Mouse (Mus musculus) liver, adult 2 months (tissue): ENCODE results near the gene Golga2. TPM values are rescaled to one million over a fixed set of nuclear protein-coding genes. Genes with fewer than 3 reads are reported as not detected.

ENCODE experiments used
- DNase-seq: peaks from one replicate; pipeline ENCODE4 v3.0.0-alpha.2; 2011; ENCODE audit warnings: low read depth, low spot score; ENCODE audit errors: extremely low read depth
- H3K27ac ChIP-seq: fragments of 200-500 bp; replicated peaks from 2 replicates; pipeline ENCODE4 v1.5.1; 2012; ENCODE audit warnings: low read depth, mild to moderate bottlenecking, control low read depth, inconsistent platforms, low read length; ENCODE audit not compliant: insufficient read depth
- H3K27me3 ChIP-seq: fragments of 200-500 bp; 2 replicates; pipeline ENCODE4 v1.6.1; 2012; ENCODE audit warnings: mild to moderate bottlenecking, moderate library complexity, low read length, inconsistent platforms; ENCODE audit not compliant: control insufficient read depth, insufficient read depth
- H3K36me3 ChIP-seq: fragments of 200-500 bp; 2 replicates; pipeline ENCODE4 v1.6.1; 2012; ENCODE audit warnings: low read length, inconsistent platforms; ENCODE audit not compliant: control insufficient read depth, insufficient read depth
- H3K4me1 ChIP-seq: fragments of 200-500 bp; 2 replicates; pipeline ENCODE4 v1.6.1; 2011; ENCODE audit warnings: low read length; ENCODE audit not compliant: control insufficient read depth, insufficient read depth
- H3K4me3 ChIP-seq: fragments of 200-500 bp; 2 replicates; pipeline ENCODE4 v1.5.1; 2011; ENCODE audit warnings: low read depth, mild to moderate bottlenecking, control low read depth, low read length, moderate library complexity; ENCODE audit not compliant: insufficient read depth
- H3K79me2 ChIP-seq: fragments of 200-500 bp; 2 replicates; pipeline ENCODE4 v1.6.1; 2012; ENCODE audit warnings: inconsistent platforms, mild to moderate bottlenecking, low read length, moderate library complexity; ENCODE audit not compliant: control insufficient read depth, insufficient read depth
- H3K9ac ChIP-seq: fragments of 200-500 bp; 2 replicates; pipeline ENCODE4 v1.6.1; 2012; ENCODE audit warnings: low read depth, mild to moderate bottlenecking, control low read depth, inconsistent platforms, low read length
- CTCF ChIP-seq: fragments of 200-500 bp; IDR thresholded peaks from 2 replicates; pipeline ENCODE4 v1.5.1; 2011; ENCODE audit warnings: low read depth, low read length, control low read depth
- POLR2A ChIP-seq: fragments of 200-500 bp; IDR thresholded peaks from 2 replicates; pipeline ENCODE4 v1.6.1; 2011; ENCODE audit warnings: low read length, control low read depth; ENCODE audit not compliant: insufficient read depth; ENCODE audit errors: extremely low read depth
- WGBS: fragments of 180-500 bp; shearing (Covaris S2); methylation state at CpG from one replicate; pipeline ENCODE4 v1.1.7; 2018; 5-methylcytosine and 5-hydroxymethylcytosine counted together
- polyA plus RNA-seq: library from polyadenylated mRNA; depleted of rRNA; stranded (reverse); fragments of >200 nt; gene quantifications from 2 replicates; pipeline ENCODE4 v1.2.3, GENCODE M21; 2012
- total RNA-seq: library from RNA; depleted of rRNA; stranded (reverse); fragments of >200 nt; gene quantifications from 2 replicates; pipeline ENCODE4 v1.2.3, GENCODE M21; 2014

Golga2 gene
- total and polyA plus RNA-seq, 2 experiments = 16.0 to 17.0 TPM

GRCm38 (mm10) chr2:32322754-32323741, 35.9 kb downstream of the Golga2 start:
- WGBS = 84% methylated on average over 7 of the region's 7 CpGs

DNA sequence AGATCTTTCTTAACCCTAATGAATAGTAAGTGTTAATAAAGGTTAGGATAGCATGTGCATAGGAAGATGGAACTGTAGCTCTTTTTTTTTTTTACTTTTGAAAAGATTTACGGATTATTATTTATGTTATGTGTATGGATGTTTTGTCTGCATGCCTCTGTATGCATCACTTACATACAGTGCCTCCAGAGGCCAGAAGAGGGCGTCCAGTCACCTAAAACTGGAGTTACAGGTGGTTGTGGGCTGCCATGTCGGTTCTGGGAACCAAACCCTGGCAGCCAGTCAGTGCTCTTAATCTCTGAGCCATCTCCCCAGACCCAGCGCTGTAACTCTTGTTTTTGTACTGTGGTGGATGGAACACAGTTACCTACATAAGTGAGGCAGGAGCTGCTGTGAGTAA, 37.1 kb downstream of the Golga2 start:
- 72% methylated on average over 4 of the region's 4 CpGs for WGBS
- no peaks in the 10 kb centered on the region for H3K27me3 ChIP-seq
- no peak overlapping the region for H3K27ac ChIP-seq
- no peaks in the 10 kb centered on the region for H3K36me3 ChIP-seq
- no peaks in the 10 kb centered on the region for H3K4me1 ChIP-seq
- H3K79me2 ChIP-seq = no peaks in the 10 kb centered on the region
- H3K9ac ChIP-seq = no peak overlapping the region
- TF ChIP-seq POLR2A (no peak), CTCF (no peak)
- no peak overlapping the region for H3K4me3 ChIP-seq
- no peak for DNase-seq

More at GRCm38 (mm10) chr2:32322754-32323741, 35.9 kb downstream of the Golga2 start:
- TF ChIP-seq CTCF = no peak
- Histone ChIP-seq H3K27ac (no peak overlapping the region), H3K4me1 (no peaks in the 10 kb centered on the region), H3K27me3 (no peaks in the 10 kb centered on the region), H3K79me2 (no peaks in the 10 kb centered on the region), H3K36me3 (no peaks in the 10 kb centered on the region), H3K4me3 (no peak overlapping the region), H3K9ac (no peak overlapping the region)
- no peak for DNase-seq

DNA sequence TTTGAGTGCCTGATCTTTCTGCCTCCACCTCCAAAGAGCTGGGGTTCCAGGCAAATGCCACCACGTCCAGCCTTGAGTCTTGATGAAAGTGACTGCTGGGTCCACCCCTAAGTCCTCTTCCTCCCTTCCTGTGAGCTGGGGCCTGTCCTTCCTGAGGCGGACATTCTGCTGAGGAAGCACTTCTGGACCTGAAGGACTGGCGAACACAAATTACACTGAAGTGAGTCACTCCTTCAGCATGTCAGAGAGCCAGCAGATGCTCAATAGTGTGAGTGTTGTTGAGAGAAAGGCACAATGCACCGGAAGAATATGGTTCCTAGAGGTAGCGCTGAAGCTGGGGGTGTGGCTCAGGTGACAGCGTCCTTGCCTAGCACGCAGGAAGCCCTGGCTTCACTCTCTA, 38.2 kb downstream of the Golga2 start:
- TF ChIP-seq POLR2A (no peak), CTCF (no peak)
- WGBS = 67% methylated on average over 7 of the region's 7 CpGs
- no peak for DNase-seq
- no peak overlapping the region for H3K4me3 ChIP-seq
- H3K27ac ChIP-seq = no peak overlapping the region
- no peak overlapping the region for H3K9ac ChIP-seq
- no peaks in the 10 kb centered on the region for H3K36me3 ChIP-seq
- no peaks in the 10 kb centered on the region for H3K27me3 ChIP-seq
- no peaks in the 10 kb centered on the region for H3K4me1 ChIP-seq
- no peaks in the 10 kb centered on the region for H3K79me2 ChIP-seq

- H3K27me3 ChIP-seq = no peaks in the 10 kb centered on the region
- H3K36me3 ChIP-seq = no peaks in the 10 kb centered on the region
- no peak for DNase-seq
- WGBS = 83% methylated on average over 4 of the region's 4 CpGs
- TF ChIP-seq CTCF = no peak
- TF ChIP-seq POLR2A = no peak
- no peaks in the 10 kb centered on the region for H3K4me1 ChIP-seq
- no peaks in the 10 kb centered on the region for H3K79me2 ChIP-seq
- H3K9ac ChIP-seq = no peak overlapping the region
- no peak overlapping the region for H3K4me3 ChIP-seq
- H3K27ac ChIP-seq = no peak overlapping the region
Observed at GRCm38 (mm10) chr2:32327200-32327599, 40.0 kb downstream of the Golga2 start.

GRCm38 (mm10) chr2:32328911-32329460, 41.8 kb downstream of the Golga2 start:
- H3K9ac ChIP-seq = no peak overlapping the region
- H3K79me2 ChIP-seq = no peaks in the 10 kb centered on the region
- H3K4me1 ChIP-seq = no peaks in the 10 kb centered on the region
- DNase-seq = no peak
- H3K4me3 ChIP-seq = no peak overlapping the region
- no peaks in the 10 kb centered on the region for H3K27me3 ChIP-seq
- 71% methylated on average over 13 of the region's 13 CpGs for WGBS
- no peaks in the 10 kb centered on the region for H3K36me3 ChIP-seq
- TF ChIP-seq CTCF = no peak
- no peak for TF ChIP-seq POLR2A
- no peak overlapping the region for H3K27ac ChIP-seq

- Histone ChIP-seq H3K4me1 (no peaks in the 10 kb centered on the region), H3K79me2 (no peaks in the 10 kb centered on the region), H3K36me3 (no peaks in the 10 kb centered on the region), H3K4me3 (no peak overlapping the region), H3K27ac (no peak overlapping the region), H3K9ac (no peak overlapping the region), H3K27me3 (no peaks in the 10 kb centered on the region)
- DNase-seq = no peak
- TF ChIP-seq POLR2A (no peak), CTCF (no peak)
- WGBS = 85% methylated on average over 6 of the region's 6 CpGs
Observed at GRCm38 (mm10) chr2:32329531-32329930, 42.3 kb downstream of the Golga2 start.
